Mouse (Mus musculus) neural tube, postnatal 0 days (tissue): ENCODE data around the gene Gm10722. TPM values are rescaled to one million over a fixed set of nuclear protein-coding genes. Genes with fewer than 3 reads are reported as not detected.

Experiments
- microRNA-seq: library from miRNA; unstranded; fragments of <30 nt; microRNA quantifications from one replicate; pipeline ENCODE4, GENCODE M21; 2016
- polyA plus RNA-seq: library from polyadenylated mRNA; unstranded; fragments of >200 nt; fragmentation: Nextera tagmentation; extraction: Ambion mirVana; gene quantifications from 2 replicates; pipeline ENCODE4 v1.2.1, GENCODE M21; 2015

Gene Gm10722
- not detected in 2 replicates for polyA plus RNA-seq

GRCm38 (mm10) chr9:3000445-3000972 is at the start of gene Gm10722:
Gm10722 (plus strand) TSS chr9:3000922.

GRCm38 (mm10) chr9:3002794-3003396 is 2.2 kb downstream of the Gm10722 start, which contains the start of gene Gm11168:
Gm11168 (plus strand) TSS chr9:3003346.

DNA sequence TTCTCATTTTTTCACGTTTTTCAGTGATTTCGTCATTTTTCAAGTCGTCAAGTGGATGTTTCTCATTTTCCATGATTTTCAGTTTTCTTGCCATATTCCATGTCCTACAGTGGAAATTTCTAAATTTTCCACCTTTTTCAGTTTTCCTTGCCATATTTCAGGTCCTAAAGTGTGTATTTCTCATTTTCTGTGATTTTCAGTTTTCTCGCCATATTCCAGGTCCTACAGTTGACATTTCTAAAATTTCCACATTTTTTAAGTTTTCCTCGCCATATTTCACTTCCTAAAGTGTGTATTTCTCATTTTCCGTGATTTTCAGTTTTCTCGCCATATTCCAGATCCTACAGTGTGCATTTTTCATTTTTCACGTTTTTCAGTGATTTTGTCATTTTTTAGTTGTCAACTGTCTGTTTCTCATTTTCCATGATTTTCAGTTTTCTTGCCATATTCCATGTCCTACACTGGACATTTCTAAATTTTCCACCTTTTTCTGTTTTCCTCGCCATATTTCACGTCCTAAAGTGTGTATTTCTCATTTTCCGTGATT is 12.1 kb downstream of the Gm10722 start, which contains the start of gene Gm10721:
Gene Gm10721, plus strand, starts transcription at position 408 of the 547 bp plus-strand sequence.

DNA sequence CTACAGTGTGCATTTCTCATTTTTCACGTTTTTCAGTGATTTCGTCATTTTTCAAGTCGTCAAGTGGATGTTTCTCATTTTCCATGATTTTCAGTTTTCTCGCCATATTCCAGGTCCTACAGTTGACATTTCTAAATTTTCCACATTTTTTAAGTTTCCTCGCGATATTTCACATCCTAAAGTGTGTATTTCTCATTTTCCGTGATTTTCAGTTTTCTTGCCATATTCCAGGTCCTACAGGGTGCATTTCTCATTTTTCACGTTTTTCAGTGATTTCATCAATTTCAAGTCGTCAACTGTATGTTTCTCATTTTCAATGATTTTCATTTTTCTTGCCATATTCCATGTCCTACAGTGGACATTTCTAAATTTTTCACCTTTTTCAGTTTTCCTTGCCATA is 14.6 kb downstream of the Gm10722 start, which contains the start of gene Gm10720:
Gene Gm10720, plus strand, starts transcription at position 301 of the 400 bp plus-strand sequence.

GRCm38 (mm10) chr9:3017108-3017507 is 16.4 kb downstream of the Gm10722 start, which contains the start of gene Gm10719:
Gm10719 (plus strand) TSS chr9:3017408.

GRCm38 (mm10) chr9:3023312-3023984 is 22.7 kb downstream of the Gm10722 start, which contains the start of gene Gm10718:
Gm10718 (plus strand) TSS chr9:3023547.

GRCm38 (mm10) chr9:3024912-3025467 is 24.3 kb downstream of the Gm10722 start, which contains the start of gene Gm10717:
Gm10717 (plus strand) TSS chr9:3025417.

DNA sequence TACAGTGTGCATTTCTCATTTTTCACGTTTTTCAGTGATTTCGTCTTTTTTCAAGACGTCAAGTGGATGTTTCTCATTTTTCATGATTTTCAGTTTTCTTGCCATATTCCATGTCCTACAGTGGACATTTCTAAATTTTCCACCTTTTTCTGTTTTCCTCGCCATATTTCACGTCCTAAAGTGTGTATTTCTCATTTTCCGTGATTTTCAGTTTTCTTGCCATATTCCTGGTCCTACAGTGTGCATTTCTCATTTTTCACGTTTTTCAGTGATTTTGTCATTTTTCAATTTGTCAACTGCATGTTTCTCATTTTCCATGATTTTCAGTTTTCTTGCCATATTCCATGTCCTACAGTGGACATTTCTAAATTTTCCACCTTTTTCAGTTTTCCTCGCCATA is 33.6 kb downstream of the Gm10722 start, which contains the start of gene Gm17535:
Gene Gm17535, plus strand, starts transcription at position 301 of the 400 bp plus-strand sequence.

DNA sequence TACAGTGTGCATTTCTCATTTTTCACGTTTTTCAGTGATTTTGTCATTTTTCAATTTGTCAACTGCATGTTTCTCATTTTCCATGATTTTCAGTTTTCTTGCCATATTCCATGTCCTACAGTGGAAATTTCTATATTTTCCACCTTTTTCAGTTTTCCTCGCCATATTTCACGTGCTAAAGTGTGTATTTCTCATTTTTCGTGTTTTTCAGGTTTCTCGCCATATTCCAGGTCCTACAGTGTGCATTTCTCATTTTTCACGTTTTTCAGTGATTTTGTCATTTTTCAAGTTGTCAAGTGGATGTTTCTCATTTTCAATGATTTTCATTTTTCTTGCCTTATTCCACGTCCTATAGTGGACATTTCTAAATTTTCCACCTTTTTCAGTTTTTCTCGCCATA is 35.9 kb downstream of the Gm10722 start, which contains the start of gene Gm10715:
Gene Gm10715, plus strand, starts transcription at position 301 of the 400 bp plus-strand sequence.

Small RNAs within 50 kb of the gene (microRNA-seq; reads per million reads assigned to microRNA genes)
- not detected for gene Mir101c

Other genes with a start within 250 kb of the Gm10722 start
- not detected in 2 replicates for gene Gm11168, start 2.4 kb downstream of the Gm10722 start, polyA plus RNA-seq
- not detected in 2 replicates for gene Gm10721, start 12.2 kb downstream of the Gm10722 start, polyA plus RNA-seq
- gene Gm10720, start 14.7 kb downstream of the Gm10722 start, polyA plus RNA-seq, result not detected in 2 replicates
- gene Gm10719, start 16.5 kb downstream of the Gm10722 start, polyA plus RNA-seq, result 0.38 TPM in 1 of 2 replicates, not detected in the other
- 0.36 TPM in 1 of 2 replicates, not detected in the other for gene Gm10718, start 22.6 kb downstream of the Gm10722 start, polyA plus RNA-seq
- 0.41 TPM in 1 of 2 replicates, not detected in the other for gene Gm10717, start 24.5 kb downstream of the Gm10722 start, polyA plus RNA-seq
- gene Gm17535, start 33.7 kb downstream of the Gm10722 start, polyA plus RNA-seq, result not detected in 2 replicates
- gene Gm10715, start 36.0 kb downstream of the Gm10722 start, polyA plus RNA-seq, result not detected in 2 replicates